Mouse (Mus musculus) myocyte (in vitro differentiated cells): ENCODE results near the gene Nectin1.

Experiments used
- CEBPB ChIP-seq: IDR thresholded peaks from 2 replicates; pipeline ENCODE4 v1.6.1; 2011; ENCODE audit warnings: mild to moderate bottlenecking, moderate library complexity; ENCODE audit not compliant: poor library complexity, insufficient read depth, severe bottlenecking
- E2F4 ChIP-seq: IDR thresholded peaks from one replicate; pipeline ENCODE4 v1.6.1; 2011; ENCODE audit warnings: mild to moderate bottlenecking, control low read depth, moderate library complexity; ENCODE audit not compliant: insufficient read depth
- MYOG ChIP-seq, 3 experiments: IDR thresholded peaks; one replicate each; pipeline ENCODE4 v1.6.1; 2011; ENCODE audit warnings: control low read depth in 2 of 3, low read depth in 2 of 3, mild to moderate bottlenecking in 2 of 3; ENCODE audit not compliant: insufficient read length in 2 of 3, control insufficient read depth in 1 of 3, insufficient read depth in 1 of 3
- POLR2A ChIP-seq: IDR thresholded peaks from one replicate; pipeline ENCODE4 v1.6.1; 2011; ENCODE audit warnings: low read depth, mild to moderate bottlenecking, control low read depth, moderate library complexity; ENCODE audit not compliant: insufficient read length
- TCF12 ChIP-seq: IDR thresholded peaks from one replicate; pipeline ENCODE4 v1.6.1; 2011; ENCODE audit warnings: mild to moderate bottlenecking, control low read depth; ENCODE audit not compliant: poor library complexity, insufficient read depth, severe bottlenecking
- USF1 ChIP-seq: IDR thresholded peaks from one replicate; pipeline ENCODE4 v1.6.1; 2011; ENCODE audit warnings: low read depth, mild to moderate bottlenecking, control low read depth, moderate library complexity

DNA sequence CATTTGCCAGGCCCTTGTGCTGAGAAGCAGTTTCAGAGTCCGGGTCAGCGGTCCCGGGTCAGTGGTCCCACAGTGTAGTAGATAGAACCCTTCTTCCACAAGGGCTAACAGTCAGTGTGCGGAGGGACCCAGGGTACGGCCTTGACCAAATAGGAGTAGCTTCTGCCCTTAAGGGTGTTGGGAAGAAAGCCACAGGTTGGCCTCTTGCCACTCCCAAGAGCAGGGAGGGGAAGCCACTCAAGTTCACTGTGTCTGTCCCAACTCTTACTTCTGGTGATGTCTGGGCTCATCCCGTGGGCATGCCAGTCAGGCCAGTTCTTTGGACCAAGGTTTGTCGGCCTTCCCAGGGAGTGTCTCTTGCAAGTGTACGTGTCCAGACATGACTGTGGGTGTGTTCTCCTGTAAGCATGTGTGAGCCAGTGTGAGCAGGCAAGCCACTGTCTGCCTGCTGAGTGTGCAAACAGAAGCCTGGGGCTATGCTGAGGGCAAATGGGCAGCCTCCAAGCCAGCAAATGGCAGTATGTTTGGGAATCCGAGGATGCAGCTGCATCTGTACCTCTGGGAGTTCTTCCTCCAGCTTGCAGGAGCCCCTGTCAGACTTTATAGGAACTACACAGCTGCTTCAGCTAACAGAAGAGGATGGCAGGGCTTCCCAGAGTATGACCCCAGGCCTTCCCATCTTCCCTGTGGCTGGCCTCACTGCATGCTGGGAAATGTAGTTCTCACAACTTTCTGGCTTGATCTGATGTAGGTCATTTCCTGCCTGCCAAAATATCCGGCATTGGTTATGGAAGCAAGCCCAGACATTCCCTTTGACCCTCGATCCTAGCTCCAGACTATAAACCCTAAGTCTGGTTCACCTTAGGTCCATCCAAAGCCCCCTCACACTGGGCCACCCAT lies 53.3 kb downstream of the Nectin1 start:
- TF ChIP-seq E2F4, result no peak
- no peak for TF ChIP-seq POLR2A
- no peak for TF ChIP-seq TCF12
- TF ChIP-seq USF1, result no peak
- no peak for TF ChIP-seq CEBPB
- TF ChIP-seq MYOG (IDR thresholded peaks at IDR 0.05; ENCODE audit: control insufficient read depth in 1 of 3, insufficient read depth in 1 of 3, insufficient read length in 2 of 3, low read depth in 2 of 3), result no peak
